Mouse (Mus musculus) embryonic facial prominence, embryonic 14.5 days (tissue): ENCODE measurements at regions not wholly inside any gene's neighbourhood (a gene's known extent, or its start where the extent isn't known, plus 50 kb on each side); places are given as distances from the start of the nearest gene placed in this dataset.

Experiments
- ATAC-seq: fragments of 200-750 bp; cut with Nextera tagmentation; 2 replicates; pipeline ENCODE4 v1.8.0; 2017; ENCODE audit warnings: low read depth, moderate number of reproducible peaks, moderate TSS enrichment
- DNase-seq: peaks from one replicate; pipeline ENCODE4 v3.0.0-alpha.2; 2015; ENCODE audit warnings: low spot score
- H3K27ac ChIP-seq: fragments of 300-500 bp; sonication (generic); replicated peaks from 2 replicates; pipeline ENCODE4 v1.5.1; 2014; ENCODE audit warnings: low read depth, mild to moderate bottlenecking, low read length, moderate library complexity
- H3K27me3 ChIP-seq: fragments of 300-500 bp; sonication (generic); replicated peaks from 2 replicates; pipeline ENCODE4 v1.6.1; 2014; ENCODE audit warnings: low read length; ENCODE audit not compliant: control insufficient read depth, insufficient read depth
- H3K36me3 ChIP-seq: fragments of 300-500 bp; sonication (generic); 2 replicates; pipeline ENCODE4 v1.6.1; 2014; ENCODE audit warnings: low read length, mixed read lengths; ENCODE audit not compliant: control insufficient read depth, insufficient read depth
- H3K4me1 ChIP-seq: fragments of 300-500 bp; sonication (generic); 2 replicates; pipeline ENCODE4 v1.6.1; 2014; ENCODE audit warnings: antibody characterized with exemption, low read length; ENCODE audit not compliant: control insufficient read depth, insufficient read depth
- H3K4me2 ChIP-seq: fragments of 300-500 bp; sonication (generic); 2 replicates; pipeline ENCODE4 v1.6.1; 2014; ENCODE audit warnings: low read depth, mild to moderate bottlenecking, low read length, moderate library complexity, mixed read lengths
- H3K4me3 ChIP-seq: fragments of 300-500 bp; sonication (generic); 2 replicates; pipeline ENCODE4 v1.5.1; 2014; ENCODE audit warnings: low read depth, mild to moderate bottlenecking, low read length
- H3K9ac ChIP-seq: fragments of 300-500 bp; sonication (generic); 2 replicates; pipeline ENCODE4 v1.6.1; 2014; ENCODE audit warnings: low read depth, mild to moderate bottlenecking, low read length, moderate library complexity, mixed read lengths
- H3K9me3 ChIP-seq: fragments of 300-500 bp; sonication (generic); 2 replicates; pipeline ENCODE4 v1.6.1; 2016; ENCODE audit warnings: low read length; ENCODE audit not compliant: control insufficient read depth
- WGBS: fragments of 180-500 bp; shearing (Covaris S2); extraction: QIAGEN DNeasy Blood & Tissue Kit; methylation state at CpG from one replicate; pipeline ENCODE4 v1.1.7; 2014; 5-methylcytosine and 5-hydroxymethylcytosine counted together

- H3K9me3 ChIP-seq, result no peaks in the 10 kb centered on the region
- H3K27ac ChIP-seq, result no peak overlapping the region
- no peak overlapping the region for H3K4me3 ChIP-seq
- H3K36me3 ChIP-seq, result no peaks in the 10 kb centered on the region
- ATAC-seq (no peak), DNase-seq (peak; percentile 18)
- no peaks in the 10 kb centered on the region for H3K27me3 ChIP-seq
- no peak overlapping the region for H3K9ac ChIP-seq
- no peak overlapping the region for H3K4me2 ChIP-seq
- H3K4me1 ChIP-seq, result 0 out of 2 replicates have a peak, but pooled peaks cover 4% of the 10 kb centered on the region
- 55% methylated on average over 7 of the region's 7 CpGs for WGBS
Observed at GRCm38 (mm10) chr9:91131415-91132255, 230.6 kb upstream of the Zic4 start.

GRCm38 (mm10) chr9:91132531-91132930 lies 229.7 kb upstream of the Zic4 start:
- no peaks in the 10 kb centered on the region for H3K36me3 ChIP-seq
- H3K27ac ChIP-seq, result no peak overlapping the region
- H3K27me3 ChIP-seq, result no peaks in the 10 kb centered on the region
- no peaks in the 10 kb centered on the region for H3K9me3 ChIP-seq
- H3K9ac ChIP-seq, result no peak overlapping the region
- 0 out of 2 replicates have a peak, but pooled peaks cover 4% of the 10 kb centered on the region for H3K4me1 ChIP-seq
- H3K4me2 ChIP-seq, result no peak overlapping the region
- H3K4me3 ChIP-seq, result no peak overlapping the region
- no peak for ATAC-seq
- whole genome bisulfite sequencing, result 84% methylated on average over 1 of the region's 1 CpGs
- DNase-seq, result no peak

GRCm38 (mm10) chr9:91133256-91133920 lies 228.8 kb upstream of the Zic4 start:
- Histone ChIP-seq H3K4me2 (no peak overlapping the region), H3K4me1 (0 out of 2 replicates have a peak, but pooled peaks cover 4% of the 10 kb centered on the region), H3K9ac (no peak overlapping the region), H3K27me3 (no peaks in the 10 kb centered on the region), H3K27ac (no peak overlapping the region), H3K4me3 (no peak overlapping the region), H3K36me3 (no peaks in the 10 kb centered on the region), H3K9me3 (no peaks in the 10 kb centered on the region)
- WGBS, result 71% methylated on average over 3 of the region's 3 CpGs
- ATAC-seq, result no peak
- DNase-seq, result no peak

GRCm38 (mm10) chr9:91134325-91134724 lies 227.9 kb upstream of the Zic4 start:
- Histone ChIP-seq H3K36me3 (no peaks in the 10 kb centered on the region), H3K9ac (no peak overlapping the region), H3K27ac (no peak overlapping the region), H3K4me3 (no peak overlapping the region), H3K9me3 (no peaks in the 10 kb centered on the region), H3K27me3 (no peaks in the 10 kb centered on the region), H3K4me2 (no peak overlapping the region), H3K4me1 (0 out of 2 replicates have a peak, but pooled peaks cover 4% of the 10 kb centered on the region)
- whole genome bisulfite sequencing, result 92% methylated on average over 1 of the region's 1 CpGs
- DNase-seq (no peak), ATAC-seq (no peak)

GRCm38 (mm10) chr9:91135107-91135506 lies 227.1 kb upstream of the Zic4 start:
- H3K27me3 ChIP-seq, result no peaks in the 10 kb centered on the region
- no peak overlapping the region for H3K4me2 ChIP-seq
- H3K9ac ChIP-seq, result no peak overlapping the region
- no peaks in the 10 kb centered on the region for H3K36me3 ChIP-seq
- H3K4me1 ChIP-seq, result 0 out of 2 replicates have a peak, but pooled peaks cover 4% of the 10 kb centered on the region
- ATAC-seq (no peak), DNase-seq (no peak)
- no peak overlapping the region for H3K4me3 ChIP-seq
- H3K27ac ChIP-seq, result no peak overlapping the region
- H3K9me3 ChIP-seq, result no peaks in the 10 kb centered on the region
- 67% methylated on average over 2 of the region's 2 CpGs for WGBS

DNA sequence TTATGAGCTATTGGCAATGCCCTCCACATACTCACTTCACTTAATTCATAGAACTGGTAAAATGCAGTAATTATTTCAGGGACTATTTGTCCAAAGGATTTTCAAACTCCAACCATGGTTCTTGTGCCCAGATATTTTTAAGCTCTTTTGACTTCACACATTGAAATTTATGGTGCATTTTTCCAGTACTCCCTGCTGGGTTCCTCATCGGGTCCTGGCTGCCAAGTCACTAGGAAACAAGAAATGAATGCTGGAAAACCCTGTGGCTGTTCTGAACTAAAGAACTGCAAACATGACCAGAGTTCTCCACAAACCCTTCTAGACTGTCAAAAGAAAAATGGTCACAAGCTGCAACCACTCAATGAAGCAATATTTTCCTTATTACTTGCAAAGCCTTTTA lies 221.6 kb upstream of the Zic4 start:
- no peak overlapping the region for H3K4me3 ChIP-seq
- DNase-seq, result no peak
- WGBS, result 53% methylated on average over 1 of the region's 1 CpGs
- H3K36me3 ChIP-seq, result no peaks in the 10 kb centered on the region
- H3K9ac ChIP-seq, result no peak overlapping the region
- H3K4me1 ChIP-seq, result no peaks in the 10 kb centered on the region
- H3K9me3 ChIP-seq, result no peaks in the 10 kb centered on the region
- no peak overlapping the region for H3K4me2 ChIP-seq
- no peak overlapping the region for H3K27ac ChIP-seq
- no peak for ATAC-seq
- H3K27me3 ChIP-seq, result no peaks in the 10 kb centered on the region

- 89% methylated on average over 11 of the region's 11 CpGs for WGBS
- ATAC-seq, result no peak
- Histone ChIP-seq H3K9ac (no peak overlapping the region), H3K27ac (no peak overlapping the region), H3K4me1 (no peaks in the 10 kb centered on the region), H3K9me3 (no peaks in the 10 kb centered on the region), H3K4me3 (no peak overlapping the region), H3K4me2 (no peak overlapping the region), H3K27me3 (no peaks in the 10 kb centered on the region), H3K36me3 (no peaks in the 10 kb centered on the region)
- DNase-seq, result no peak
Observed at GRCm38 (mm10) chr9:91151893-91152292, 210.3 kb upstream of the Zic4 start.

- WGBS, result 78% methylated on average over 2 of the region's 2 CpGs
Observed at GRCm38 (mm10) chr9:91159311-91159710, 202.9 kb upstream of the Zic4 start.

More at GRCm38 (mm10) chr9:91159311-91159710, 202.9 kb upstream of the Zic4 start:
- DNase-seq (no peak), ATAC-seq (no peak)
- no peak overlapping the region for H3K27ac ChIP-seq
- no peaks in the 10 kb centered on the region for H3K27me3 ChIP-seq
- H3K4me1 ChIP-seq, result no peaks in the 10 kb centered on the region
- H3K4me3 ChIP-seq, result no peak overlapping the region
- no peaks in the 10 kb centered on the region for H3K36me3 ChIP-seq
- H3K4me2 ChIP-seq, result no peak overlapping the region
- H3K9me3 ChIP-seq, result no peaks in the 10 kb centered on the region
- no peak overlapping the region for H3K9ac ChIP-seq
